Mouse (Mus musculus) bone marrow, adult 2 months (tissue): ENCODE results near the gene Slc7a9. TPM values are rescaled to one million over a fixed set of nuclear protein-coding genes. Genes with fewer than 3 reads are reported as not detected.
A peak's percentile ranks its signal among the peaks of the same experiment; 100 is the strongest.

Experiments
- H3K27ac ChIP-seq: fragments of 200-500 bp; 2 replicates; pipeline ENCODE4 v1.5.1; 2012; ENCODE audit warnings: low read depth, mild to moderate bottlenecking, control low read depth, inconsistent platforms, low read length; ENCODE audit not compliant: control insufficient read depth, poor library complexity, insufficient read depth
- H3K4me1 ChIP-seq: fragments of 200-500 bp; 2 replicates; pipeline ENCODE4 v1.6.1; 2011; ENCODE audit warnings: low read length; ENCODE audit not compliant: control insufficient read depth, insufficient read depth
- H3K4me3 ChIP-seq: fragments of 200-500 bp; replicated peaks from 2 replicates; pipeline ENCODE3; 2011; ENCODE audit warnings: mild to moderate bottlenecking, low read depth, low read length, control low read depth; ENCODE audit not compliant: control insufficient read depth
- CTCF ChIP-seq: fragments of 200-500 bp; IDR thresholded peaks from 2 replicates; pipeline ENCODE4 v1.5.1; 2011; ENCODE audit warnings: low read length, control low read depth; ENCODE audit not compliant: control insufficient read depth, insufficient read depth
- POLR2A ChIP-seq: fragments of 200-500 bp; IDR thresholded peaks from 2 replicates; pipeline ENCODE4 v1.6.1; 2011; ENCODE audit warnings: low read depth, mild to moderate bottlenecking, control low read depth, low read length, borderline replicate concordance; ENCODE audit not compliant: control insufficient read depth
- WGBS: fragments of 180-500 bp; shearing (Covaris S2); methylation state at CpG from one replicate; pipeline ENCODE4 v1.1.7; 2018; 5-methylcytosine and 5-hydroxymethylcytosine counted together
- polyA plus RNA-seq: library from polyadenylated mRNA; stranded (reverse); fragments of >200 nt; gene quantifications from 2 replicates; pipeline ENCODE4 v1.2.4, GENCODE M21; 2011; ENCODE audit warnings: low replicate concordance; ENCODE audit not compliant: missing spikeins, insufficient read depth, insufficient read length

The Slc7a9 gene
- not detected in 2 replicates for polyA plus RNA-seq

DNA sequence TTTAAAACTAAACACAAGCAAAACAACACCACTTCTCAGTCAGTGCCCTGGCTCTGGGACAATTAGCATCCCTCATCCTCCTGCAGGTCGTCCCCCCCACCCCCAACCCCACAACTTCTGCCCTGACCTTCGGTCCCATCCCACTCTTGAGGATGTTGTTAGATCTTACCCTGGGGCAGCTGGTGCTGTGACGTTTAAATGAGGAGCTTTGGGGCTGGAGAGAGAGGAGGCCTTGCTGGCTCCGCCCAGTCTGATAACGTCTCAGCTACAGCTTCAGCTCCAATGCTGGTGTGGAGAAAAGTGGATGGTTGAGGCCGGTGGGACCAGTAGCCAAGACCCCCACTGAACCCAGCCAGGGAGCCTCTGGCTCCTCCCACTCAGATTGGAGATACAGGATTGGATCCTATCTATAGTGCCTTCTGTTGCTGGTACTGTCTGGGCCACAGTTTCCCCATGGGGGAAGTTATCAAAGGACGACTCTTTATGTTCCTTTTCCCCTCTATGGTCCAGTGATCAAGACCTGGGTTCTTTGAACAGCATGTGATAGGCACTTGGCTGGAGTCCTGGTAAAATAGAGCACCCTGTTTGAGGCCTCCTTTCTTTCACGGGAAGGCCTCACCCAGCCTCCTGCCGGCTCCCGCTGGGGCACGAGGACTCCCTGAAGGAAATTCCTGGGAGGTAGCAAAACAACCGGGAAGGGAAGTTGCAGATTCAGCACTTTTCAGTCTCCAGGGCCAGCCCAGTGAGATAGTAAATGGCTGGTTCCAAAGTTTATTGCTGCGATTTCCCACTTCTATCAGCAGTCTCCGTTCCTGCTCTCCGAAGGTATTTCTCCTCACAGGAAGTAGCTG is at the start of gene Slc7a9:
Gene Slc7a9, plus strand, starts transcription at position 801 of the 851 bp plus-strand sequence.
- Histone ChIP-seq H3K27ac (no peak within 1 kb of the TSS), H3K4me3 (no peak within 1 kb of the TSS), H3K4me1 (no peaks in the 10 kb centered on the region)
- WGBS: 34% methylated on average over 15 of the region's 15 CpGs
- TF ChIP-seq POLR2A (no peak), CTCF (no peak)

DNA sequence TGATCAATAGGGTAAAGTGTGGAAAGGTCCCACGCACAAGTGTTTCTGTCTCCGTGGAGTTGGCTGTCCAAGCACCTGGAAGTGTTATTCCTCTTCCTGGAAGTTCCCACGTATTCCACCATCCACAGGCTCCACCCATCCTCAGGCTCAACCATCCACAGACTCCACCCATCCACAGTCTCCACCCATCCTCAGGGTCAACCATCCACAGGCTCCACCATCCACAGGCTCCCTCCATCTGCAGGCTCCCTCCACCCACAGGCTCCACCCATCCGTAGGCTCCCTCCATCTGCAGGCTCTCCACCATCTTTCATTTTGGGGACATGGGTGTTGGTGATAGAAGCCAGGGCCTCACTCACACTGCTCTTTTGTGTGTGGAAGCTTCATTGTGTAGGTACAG is 47.4 kb upstream of the Slc7a9 start:
- no peak overlapping the region for H3K4me3 ChIP-seq
- TF ChIP-seq POLR2A (no peak), CTCF (no peak)
- 87% methylated on average over 4 of the region's 4 CpGs for WGBS
- no peaks in the 10 kb centered on the region; the same call in 1 of the 2 replicates for H3K4me1 ChIP-seq
- H3K27ac ChIP-seq: no peak overlapping the region

DNA sequence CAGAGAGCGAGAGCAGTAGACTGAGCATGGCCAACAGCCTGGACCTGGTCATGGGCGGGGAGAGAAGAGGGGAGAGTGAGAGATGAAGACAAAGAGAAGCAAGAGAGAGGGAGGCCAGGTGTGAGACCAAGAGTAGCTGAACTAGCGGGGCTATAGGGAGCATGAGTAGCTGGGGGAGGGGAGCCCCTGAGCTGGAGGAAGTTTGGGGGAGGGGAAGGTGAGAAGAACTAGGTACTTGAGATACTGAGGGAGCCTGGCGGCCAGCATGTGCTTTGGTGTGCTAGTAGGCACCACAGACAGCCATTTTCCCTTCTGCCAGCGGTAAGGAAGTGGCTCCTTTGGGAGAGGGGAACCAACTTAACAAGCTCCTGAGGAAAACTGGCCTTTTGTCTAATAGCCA is 33.4 kb upstream of the Slc7a9 start:
- TF ChIP-seq CTCF (no peak), POLR2A (no peak)
- 83% methylated on average over 5 of the region's 5 CpGs for WGBS
- Histone ChIP-seq H3K27ac (peak overlapping the region; percentile 63; the same call in 1 of the 2 replicates), H3K4me1 (peaks cover 2% of the 10 kb centered on the region; the same call in 1 of the 2 replicates), H3K4me3 (no peak overlapping the region)

DNA sequence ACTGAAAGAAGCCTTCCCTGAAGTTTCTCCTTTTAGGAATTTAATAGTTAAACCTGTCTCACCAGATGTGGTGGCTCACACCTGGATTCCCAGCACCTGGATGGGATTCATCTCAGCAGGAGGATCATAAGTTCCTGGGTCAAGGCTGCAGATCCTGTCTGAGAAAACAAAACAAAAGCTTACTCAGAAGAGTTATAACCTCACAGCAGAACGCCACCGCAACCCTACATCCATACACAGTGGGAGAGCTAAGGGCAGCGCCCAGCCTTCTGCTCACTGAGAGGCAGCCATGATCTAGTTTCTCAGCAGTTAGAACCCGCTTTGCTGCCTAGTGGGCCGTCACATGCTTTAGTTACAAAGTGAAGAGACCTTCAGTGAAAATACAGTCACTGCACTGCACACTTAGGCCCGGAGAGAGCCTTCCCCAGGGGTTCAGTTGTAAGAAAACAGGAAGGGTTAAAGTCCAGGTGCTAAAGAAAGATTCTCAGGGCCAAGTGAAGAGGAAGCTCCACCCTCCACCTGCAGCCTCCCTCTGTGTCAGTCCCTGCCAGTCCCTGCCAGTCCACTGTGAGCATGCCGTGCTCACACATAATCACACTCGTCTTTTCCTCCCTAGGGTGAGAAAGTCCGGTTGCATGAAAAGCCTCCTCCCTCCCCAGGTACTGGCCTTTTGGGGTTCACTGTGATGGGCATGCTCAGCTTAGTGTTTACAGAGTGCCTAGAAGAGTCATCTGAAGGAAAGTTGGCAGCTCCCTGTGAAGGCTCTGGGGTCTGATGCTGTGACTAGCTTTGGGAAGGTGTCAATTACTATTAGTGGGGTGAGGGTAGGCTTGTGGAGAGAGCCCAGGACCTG is 32.6 kb upstream of the Slc7a9 start:
- peak overlapping the region; percentile 85 for H3K27ac ChIP-seq

DNA sequence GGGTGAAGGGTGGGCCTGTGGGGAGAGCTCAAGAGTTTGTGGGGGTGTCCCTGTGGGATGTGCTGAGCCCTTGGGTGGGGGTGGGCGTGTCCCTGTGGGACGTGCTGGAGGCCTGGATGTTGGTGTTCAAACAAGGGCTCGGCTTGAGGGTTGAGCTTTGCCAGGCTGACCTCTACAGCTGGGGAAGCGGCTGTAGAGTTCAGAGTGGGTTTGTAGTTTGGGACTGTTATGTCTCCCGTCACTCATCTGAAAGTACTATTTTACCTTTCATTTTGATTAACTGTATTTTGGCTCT is 32.0 kb upstream of the Slc7a9 start:
- 84% methylated on average over 5 of the region's 5 CpGs for WGBS
- TF ChIP-seq CTCF (no peak), POLR2A (no peak)
- H3K4me1 ChIP-seq: peaks cover 2% of the 10 kb centered on the region; the same call in 1 of the 2 replicates
- H3K27ac ChIP-seq: peak overlapping the region; percentile 79
- H3K4me3 ChIP-seq: no peak overlapping the region

More for the DNA sequence above, 32.6 kb upstream of the Slc7a9 start:
- peak overlapping the region; percentile 59 for H3K4me3 ChIP-seq
- 79% methylated on average over 9 of the region's 9 CpGs for WGBS
- TF ChIP-seq CTCF: no peak
- no peak for TF ChIP-seq POLR2A
- H3K4me1 ChIP-seq: peaks cover 2% of the 10 kb centered on the region; the same call in 1 of the 2 replicates

DNA sequence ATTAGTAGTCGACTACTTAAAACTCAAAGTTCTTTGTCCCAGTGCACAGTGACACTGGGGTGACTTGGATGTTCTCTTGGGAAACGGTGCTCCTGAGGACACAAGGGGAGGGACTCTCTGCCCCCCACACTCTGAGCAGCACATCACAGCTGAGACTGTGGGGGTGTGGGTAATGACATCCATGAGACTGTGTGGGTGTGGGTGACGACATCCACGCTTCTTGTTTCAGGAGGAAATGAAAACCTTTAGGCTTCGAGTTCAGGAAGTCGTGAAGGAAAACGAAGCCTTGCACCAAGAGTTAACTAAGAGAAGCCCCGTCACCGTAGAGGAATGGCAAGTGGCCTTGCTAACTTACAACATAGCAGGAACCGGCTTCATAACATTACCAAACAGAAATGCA is 25.5 kb upstream of the Slc7a9 start:
- WGBS: 58% methylated on average over 10 of the region's 10 CpGs
- TF ChIP-seq POLR2A (no peak), CTCF (no peak)
- H3K4me1 ChIP-seq: peaks cover 2% of the 10 kb centered on the region; the same call in 1 of the 2 replicates
- no peak overlapping the region for H3K27ac ChIP-seq
- no peak overlapping the region for H3K4me3 ChIP-seq

DNA sequence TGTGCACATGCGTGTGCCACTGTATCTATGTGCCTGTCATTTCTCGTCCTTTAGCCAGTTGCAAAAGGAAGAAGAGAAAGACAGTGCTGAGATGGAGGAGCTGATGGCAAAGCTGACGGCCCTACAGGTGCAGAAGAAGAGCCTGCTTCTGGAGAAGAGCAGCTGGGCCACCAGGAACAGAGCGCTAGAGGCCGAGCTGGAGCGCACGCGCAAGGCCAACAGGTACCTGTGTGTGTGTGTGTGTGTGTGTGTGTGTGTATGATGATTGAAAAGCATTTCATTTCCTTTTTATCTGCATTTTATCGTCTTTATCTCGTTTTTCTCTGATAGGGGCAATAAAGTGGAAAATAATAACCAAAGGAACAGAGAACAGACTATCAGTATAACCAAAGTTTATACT is 20.4 kb upstream of the Slc7a9 start:
- no peaks in the 10 kb centered on the region for H3K4me1 ChIP-seq
- TF ChIP-seq CTCF (no peak), POLR2A (no peak)
- no peak overlapping the region for H3K27ac ChIP-seq
- WGBS: 89% methylated on average over 10 of the region's 10 CpGs
- no peak overlapping the region for H3K4me3 ChIP-seq

DNA sequence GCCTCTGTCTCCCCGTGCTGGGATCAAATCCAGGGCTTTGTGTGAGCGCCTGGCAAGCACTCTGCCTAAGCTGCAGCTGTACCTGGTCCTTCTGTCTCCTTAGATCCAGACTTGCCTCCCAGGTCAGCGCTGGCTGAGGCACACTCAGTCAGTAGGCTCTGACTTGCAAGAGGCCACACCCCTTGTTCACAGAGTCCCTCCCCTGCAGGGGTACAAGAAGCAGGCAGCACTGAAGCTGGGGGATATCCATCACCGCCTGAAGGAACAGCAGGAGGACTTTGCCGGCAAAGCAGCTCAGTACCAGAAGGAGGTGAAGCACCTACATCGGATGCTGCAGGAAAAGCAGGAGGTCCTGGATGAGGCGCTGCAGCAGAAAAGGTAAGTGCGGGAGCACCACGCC is 13.3 kb upstream of the Slc7a9 start:
- TF ChIP-seq CTCF (no peak), POLR2A (no peak)
- 89% methylated on average over 9 of the region's 9 CpGs for WGBS

More for the DNA sequence above, 13.3 kb upstream of the Slc7a9 start:
- Histone ChIP-seq H3K27ac (no peak overlapping the region), H3K4me3 (no peak overlapping the region), H3K4me1 (peaks cover 2% of the 10 kb centered on the region; the same call in 1 of the 2 replicates)
